Comparison of ENCODE assay signal across 8 mouse cellular contexts in the genomic region with DNA sequence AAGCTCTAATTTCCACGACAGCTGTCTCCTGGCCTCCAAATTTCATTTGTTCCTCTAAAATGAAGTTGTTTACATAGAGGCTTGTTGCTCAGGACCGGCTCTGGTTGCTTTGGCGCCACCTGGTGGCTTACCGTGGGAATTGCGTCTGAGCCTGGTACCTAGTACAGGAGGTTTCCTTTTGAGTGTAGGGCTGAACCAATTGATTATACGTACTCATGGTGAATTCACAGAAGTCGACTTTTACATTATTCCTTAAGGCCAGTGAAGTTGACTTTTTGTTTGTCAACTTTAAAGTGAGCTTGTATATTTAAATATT.
DNase-seq lines count a peak whose midpoint lies in the region; TF ChIP-seq lines count a peak whose summit lies in the region.

No protein-coding gene starts in this region.

- no peak for TF ChIP-seq POLR2A in kidney, adult 2 months (IDR thresholded peaks at IDR 0.05; ENCODE audit: low read depth, low read length)
- no peak for TF ChIP-seq POLR2A in myocyte (IDR thresholded peaks at IDR 0.05; ENCODE audit: insufficient read length, low read depth)

- H3K27me3 ChIP-seq in kidney, adult 2 months (replicated peaks; ENCODE audit: control insufficient read depth, insufficient read depth, low read length) = no peaks in the 10 kb centered on the region
- no peaks in the 10 kb centered on the region for H3K27me3 ChIP-seq in limb, embryonic 10.5 days (ENCODE audit: low read depth, poor library complexity, severe bottlenecking)
- H3K27me3 ChIP-seq in myocyte (ENCODE audit: control insufficient read depth, insufficient read depth, insufficient read length) = peaks cover 6% of the 10 kb centered on the region

- H3K4me2 ChIP-seq in myocyte (ENCODE audit: low read depth) = peak overlapping the region; percentile 46

- DNase-seq in 3T3-L1 (ENCODE audit: low read depth, low spot score) = peak; percentile 80
- DNase-seq in adrenal gland, adult 2 months = peak; percentile 76
- peak; percentile 77 for DNase-seq in embryo, embryonic 11 days
- peak; percentile 41 for DNase-seq in gastrocnemius, postnatal 25 days
- DNase-seq in kidney, adult 2 months = peak; percentile 84
- DNase-seq in limb, embryonic 10.5 days (ENCODE audit: low spot score) = peak; percentile 91
- peak; percentile 61 to 64 for DNase-seq in spleen, postnatal 36 days (ENCODE audit: low spot score in 2 of 2)

- H3K4me3 ChIP-seq in kidney, adult 2 months (ENCODE audit: insufficient read depth, low read depth, low read length) = no peak overlapping the region
- no peak overlapping the region for H3K4me3 ChIP-seq in limb, embryonic 10.5 days
- H3K4me3 ChIP-seq in myocyte = no peak overlapping the region

- WGBS in kidney, adult 2 months = 4% methylated on average over 7 of the region's 7 CpGs
- 14% methylated on average over 7 of the region's 7 CpGs for WGBS in limb, embryonic 10.5 days

- H3ac ChIP-seq in myocyte (ENCODE audit: control insufficient read depth, insufficient read length) = no peak overlapping the region

- no peaks in the 10 kb centered on the region for H3K79me2 ChIP-seq in myocyte (ENCODE audit: control insufficient read depth, insufficient read depth)

- H3K9me3 ChIP-seq in limb, embryonic 10.5 days (replicated peaks) = no peaks in the 10 kb centered on the region

- H3K4me1 ChIP-seq in kidney, adult 2 months (ENCODE audit: control insufficient read depth, insufficient read depth, low read length) = no peaks in the 10 kb centered on the region
- no peaks in the 10 kb centered on the region for H3K4me1 ChIP-seq in limb, embryonic 10.5 days

- no peak overlapping the region for H3K27ac ChIP-seq in kidney, adult 2 months (ENCODE audit: insufficient read depth, low read depth, low read length)
- H3K27ac ChIP-seq in limb, embryonic 10.5 days = no peak overlapping the region

- H3K36me3 ChIP-seq in kidney, adult 2 months (ENCODE audit: control insufficient read depth, insufficient read depth, low read length) = no peaks in the 10 kb centered on the region
- H3K36me3 ChIP-seq in limb, embryonic 10.5 days = no peaks in the 10 kb centered on the region
- H3K36me3 ChIP-seq in myocyte (ENCODE audit: control insufficient read depth, insufficient read depth) = no peaks in the 10 kb centered on the region

- TF ChIP-seq CTCF in kidney, adult 2 months (conservative IDR thresholded peaks at IDR 0.05; ENCODE audit: insufficient read depth, insufficient read length, low read depth, low read length) = peak; percentile 92

TF ChIP-seq in myocyte, 11 proteins besides CTCF, POLR2A, EP300 and RAD21:
- no peak for TF ChIP-seq MAX (IDR thresholded peaks at IDR 0.05; ENCODE audit: low read depth)
- TF ChIP-seq TCF3 (IDR thresholded peaks at IDR 0.05; ENCODE audit: insufficient read length, low read depth) = no peak
- TF ChIP-seq SRF (IDR thresholded peaks at IDR 0.05; ENCODE audit: control insufficient read depth, insufficient read length, low read depth) = no peak
- no peak for TF ChIP-seq CEBPB (IDR thresholded peaks at IDR 0.05; ENCODE audit: insufficient read depth, poor library complexity, severe bottlenecking)
- TF ChIP-seq E2F4 (IDR thresholded peaks at IDR 0.05; ENCODE audit: insufficient read depth) = no peak
- no peak for TF ChIP-seq MYOD1 (IDR thresholded peaks at IDR 0.05; ENCODE audit: control insufficient read depth in 1 of 3, insufficient read length in 2 of 3, low read depth in 2 of 3)
- no peak for TF ChIP-seq POLR2AphosphoS2 (IDR thresholded peaks at IDR 0.05; ENCODE audit: insufficient read length, low read depth)
- TF ChIP-seq TCF12 (IDR thresholded peaks at IDR 0.05; ENCODE audit: insufficient read depth, poor library complexity, severe bottlenecking) = no peak
- no peak for TF ChIP-seq MYOG (IDR thresholded peaks at IDR 0.05; ENCODE audit: control insufficient read depth in 1 of 3, insufficient read depth in 1 of 3, insufficient read length in 2 of 3, low read depth in 2 of 3)
- no peak for TF ChIP-seq REST (IDR thresholded peaks at IDR 0.05; ENCODE audit: insufficient read depth, insufficient read length)
- no peak for TF ChIP-seq USF1 (IDR thresholded peaks at IDR 0.05; ENCODE audit: low read depth)
TF ChIP-seq in myocyte: peak in this region for 0.

Comparison
In these comparisons a context has a peak if more than half of its experiments do, and no peak if none do; other contexts are left out.
1. DNase-seq: peak in every context shown above with its lines; median percentile 91 in limb, embryonic 10.5 days; 84 in kidney, adult 2 months; 80 in 3T3-L1; 77 in embryo, embryonic 11 days; 76 in adrenal gland, adult 2 months; 62 in spleen, postnatal 36 days; 41 in gastrocnemius, postnatal 25 days.